Comparison of ENCODE assay signal across 17 mouse cellular contexts in the genomic region with DNA sequence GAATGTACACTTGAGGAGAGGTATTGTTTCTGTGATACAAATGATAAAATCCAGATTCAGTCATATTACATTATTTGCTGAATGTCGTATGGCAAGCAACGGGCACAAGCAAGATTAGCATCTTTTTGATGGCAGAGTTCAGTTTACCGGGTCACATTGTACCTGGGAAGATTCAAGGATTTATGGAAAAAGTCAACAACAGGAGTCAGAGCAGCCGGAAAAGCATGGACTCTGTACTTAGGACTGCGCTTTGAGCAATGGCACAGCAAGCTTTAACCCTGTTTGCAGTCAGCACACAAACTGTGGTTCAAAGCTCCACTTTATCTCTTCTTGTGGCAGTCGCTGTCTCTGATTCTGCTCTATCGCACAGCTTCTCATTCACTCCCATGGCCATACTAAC. TPM values are rescaled to one million over a fixed set of nuclear protein-coding genes. Genes with fewer than 3 reads are reported as not detected.
"Had no signal": no experiment of that assay in that cellular context is flagged by ENCODE, and none has a peak within 500 bp of the region (broad histone marks: within the 10 kb centered on the region; RNA-seq: fewer than 3 reads in every experiment).

No protein-coding gene starts in this region.

- H3K4me2 ChIP-seq: limb, embryonic 12.5 days; midbrain, embryonic 13.5 days; neural tube, embryonic 15.5 days had no signal

- H3K4me1 ChIP-seq: limb, embryonic 12.5 days; midbrain, embryonic 13.5 days; neural tube, embryonic 15.5 days had no signal

- H3K4me3 ChIP-seq: limb, embryonic 12.5 days; midbrain, embryonic 13.5 days; myocyte; neural tube, embryonic 15.5 days had no signal

- H3K9me3 ChIP-seq: limb, embryonic 12.5 days; midbrain, embryonic 13.5 days; neural tube, embryonic 15.5 days had no signal

- ATAC-seq: hindbrain, embryonic 16.5 days; inflammation-experienced regulatory T-cells, adult 6 months; midbrain, embryonic 13.5 days had no signal

- H3K9ac ChIP-seq: limb, embryonic 12.5 days; midbrain, embryonic 13.5 days; neural tube, embryonic 15.5 days had no signal

- H3K36me3 ChIP-seq: limb, embryonic 12.5 days; midbrain, embryonic 13.5 days; neural tube, embryonic 15.5 days had no signal

- H3K27me3 ChIP-seq: limb, embryonic 12.5 days; midbrain, embryonic 13.5 days; neural tube, embryonic 15.5 days had no signal

- DNase-seq: kidney, adult 8-10 months; kidney, postnatal 25 days; lung, adult 18-20 months; thymus, adult 2 months; thymus, postnatal 36 days had no signal

- H3K27ac ChIP-seq: limb, embryonic 12.5 days; midbrain, embryonic 13.5 days; neural tube, embryonic 15.5 days had no signal

RNA-seq across cellular contexts. Expression of gene Afp, which starts 4.9 kb away (rescaled TPM):
- total RNA-seq: layer of hippocampus, adult 18-20 months; layer of hippocampus, postnatal 10 days; left cerebral cortex, postnatal 36 days; megakaryocyte-erythroid progenitor cell, adult 5-6 weeks had no signal

RNA-seq across cellular contexts. Expression of gene Alb, which starts 24.9 kb away (rescaled TPM):
- total RNA-seq: layer of hippocampus, adult 18-20 months; layer of hippocampus, postnatal 10 days; left cerebral cortex, postnatal 36 days; megakaryocyte-erythroid progenitor cell, adult 5-6 weeks had no signal
- polyA plus RNA-seq: hindbrain, embryonic 16.5 days; inflammation-experienced regulatory T-cells, adult 6 months; myocyte had no signal

RNA-seq across cellular contexts. Expression of gene Afm, which starts 33.1 kb away (rescaled TPM):
- total RNA-seq: layer of hippocampus, adult 18-20 months; layer of hippocampus, postnatal 10 days; left cerebral cortex, postnatal 36 days; megakaryocyte-erythroid progenitor cell, adult 5-6 weeks had no signal
- polyA plus RNA-seq: hindbrain, embryonic 16.5 days; inflammation-experienced regulatory T-cells, adult 6 months; limb, embryonic 12.5 days; lung, embryonic 16.5 days; midbrain, embryonic 13.5 days; myocyte; neural tube, embryonic 11.5 days; neural tube, embryonic 15.5 days; thymus, adult 2 months had no signal
